Mouse (Mus musculus) neural tube, embryonic 12.5 days (tissue): ENCODE measurements around the gene Defb35. TPM values are rescaled to one million over a fixed set of nuclear protein-coding genes. Genes with fewer than 3 reads are reported as not detected.
"Not testable (repeated sequence)": the region's sequence is repeated elsewhere in the genome, so short reads cannot be mapped to it uniquely, and the experiment has no call there.

Experiments
- ATAC-seq: fragments of 200-750 bp; cut with Nextera tagmentation; 2 replicates; pipeline ENCODE4 v1.8.0; 2017; ENCODE audit warnings: low read depth, mild to moderate bottlenecking, moderate TSS enrichment, moderate library complexity; ENCODE audit not compliant: low FRiP score
- H3K27ac ChIP-seq: fragments of 300-500 bp; sonication (generic); 2 replicates; pipeline ENCODE4 v1.5.1; 2016
- H3K27me3 ChIP-seq: fragments of 300-500 bp; sonication (generic); replicated peaks from 2 replicates; pipeline ENCODE4 v1.6.1; 2016; ENCODE audit warnings: mild to moderate bottlenecking
- H3K36me3 ChIP-seq: fragments of 300-500 bp; sonication (generic); 2 replicates; pipeline ENCODE4 v1.6.1; 2016; ENCODE audit warnings: mild to moderate bottlenecking
- H3K4me1 ChIP-seq: fragments of 300-500 bp; sonication (generic); 2 replicates; pipeline ENCODE4 v1.6.1; 2016
- H3K4me2 ChIP-seq: fragments of 300-500 bp; sonication (generic); replicated peaks from 2 replicates; pipeline ENCODE4 v1.6.1; 2016; ENCODE audit warnings: mild to moderate bottlenecking
- H3K4me3 ChIP-seq: fragments of 300-500 bp; sonication (generic); 2 replicates; pipeline ENCODE4 v1.5.1; 2016
- H3K9ac ChIP-seq: fragments of 300-500 bp; sonication (generic); 2 replicates; pipeline ENCODE4 v1.6.1; 2016; ENCODE audit warnings: mild to moderate bottlenecking
- H3K9me3 ChIP-seq: fragments of 300-500 bp; sonication (generic); 2 replicates; pipeline ENCODE4 v1.6.1; 2016; ENCODE audit warnings: mild to moderate bottlenecking
- WGBS: fragments of 180-500 bp; shearing (Covaris S2); methylation state at CpG from one replicate; pipeline ENCODE4 v1.1.7; 2016; 5-methylcytosine and 5-hydroxymethylcytosine counted together
- polyA plus RNA-seq: library from polyadenylated mRNA; unstranded; fragments of >200 nt; fragmentation: Nextera tagmentation; extraction: Ambion mirVana; gene quantifications from 2 replicates; pipeline ENCODE4 v1.2.1, GENCODE M21; 2016

The Defb35 gene
- polyA plus RNA-seq = not detected in 2 replicates

- not testable (repeated sequence) for H3K27ac ChIP-seq, H3K9me3 ChIP-seq, ATAC-seq, H3K4me2 ChIP-seq, H3K27me3 ChIP-seq, H3K4me1 ChIP-seq, H3K36me3 ChIP-seq, H3K4me3 ChIP-seq, H3K9ac ChIP-seq
- WGBS = 92% methylated on average over 4 of the region's 4 CpGs
Measured at GRCm38 (mm10) chr8:21938052-21938451, at the start of gene Defb35. Defb35 (plus strand) TSS chr8:21938352.

GRCm38 (mm10) chr8:21906290-21906689, 31.9 kb upstream of the Defb35 start, which contains the start of gene Defb11:
Defb11 (minus strand) TSS chr8:21906412.
- H3K4me1 ChIP-seq, H3K4me2 ChIP-seq, H3K36me3 ChIP-seq, H3K9me3 ChIP-seq, H3K4me3 ChIP-seq, H3K27me3 ChIP-seq, ATAC-seq, H3K27ac ChIP-seq, H3K9ac ChIP-seq: not testable (repeated sequence)

- no peaks in the 10 kb centered on the region for H3K27me3 ChIP-seq
- H3K4me2 ChIP-seq = no peak overlapping the region
- no peak overlapping the region for H3K9ac ChIP-seq
- 12% methylated on average over 1 of the region's 1 CpGs for whole genome bisulfite sequencing
- no peaks in the 10 kb centered on the region for H3K9me3 ChIP-seq
- ATAC-seq = no peak
- no peak overlapping the region for H3K27ac ChIP-seq
- no peak overlapping the region for H3K4me3 ChIP-seq
- H3K4me1 ChIP-seq = no peaks in the 10 kb centered on the region
- no peaks in the 10 kb centered on the region for H3K36me3 ChIP-seq
Measured at GRCm38 (mm10) chr8:21911931-21912330, 26.2 kb upstream of the Defb35 start.

GRCm38 (mm10) chr8:21912554-21912953, 25.6 kb upstream of the Defb35 start:
- Histone ChIP-seq H3K4me2 (no peak overlapping the region), H3K27ac (no peak overlapping the region), H3K27me3 (no peaks in the 10 kb centered on the region), H3K4me1 (no peaks in the 10 kb centered on the region), H3K36me3 (no peaks in the 10 kb centered on the region), H3K4me3 (no peak overlapping the region), H3K9me3 (no peaks in the 10 kb centered on the region), H3K9ac (no peak overlapping the region)
- ATAC-seq = no peak
- 31% methylated on average over 2 of the region's 2 CpGs for WGBS

GRCm38 (mm10) chr8:21915625-21916024, 22.5 kb upstream of the Defb35 start:
- no peaks in the 10 kb centered on the region for H3K36me3 ChIP-seq
- no peak overlapping the region for H3K9ac ChIP-seq
- no peak overlapping the region for H3K4me3 ChIP-seq
- H3K4me2 ChIP-seq = no peak overlapping the region
- H3K9me3 ChIP-seq = no peaks in the 10 kb centered on the region
- H3K4me1 ChIP-seq = no peaks in the 10 kb centered on the region
- 90% methylated on average over 3 of the region's 3 CpGs for WGBS
- H3K27ac ChIP-seq = no peak overlapping the region
- H3K27me3 ChIP-seq = no peaks in the 10 kb centered on the region
- ATAC-seq = no peak

GRCm38 (mm10) chr8:21930754-21931153, 7.4 kb upstream of the Defb35 start:
- not testable (repeated sequence) for H3K4me2 ChIP-seq, H3K27me3 ChIP-seq, H3K9me3 ChIP-seq, H3K4me1 ChIP-seq, H3K36me3 ChIP-seq, H3K4me3 ChIP-seq, H3K27ac ChIP-seq, H3K9ac ChIP-seq, ATAC-seq
- 72% methylated on average over 3 of the region's 3 CpGs for WGBS

GRCm38 (mm10) chr8:21932610-21933009, 5.5 kb upstream of the Defb35 start, which contains the start of gene Defb15:
Defb15 (minus strand) TSS chr8:21932710.
- H3K4me3 ChIP-seq = no peak within 1 kb of the TSS
- H3K27ac ChIP-seq = no peak within 1 kb of the TSS
- no peaks in the 10 kb centered on the region for H3K27me3 ChIP-seq
- no peak within 1 kb of the TSS for H3K4me2 ChIP-seq
- no peak within 1 kb of the TSS for H3K9ac ChIP-seq
- H3K4me1 ChIP-seq = no peaks in the 10 kb centered on the region
- no peak for ATAC-seq
- 92% methylated on average over 6 of the region's 6 CpGs for WGBS
- H3K9me3 ChIP-seq = 0 out of 2 replicates have a peak, but pooled peaks cover 7% of the 10 kb centered on the region
- no peaks in the 10 kb centered on the region for H3K36me3 ChIP-seq

GRCm38 (mm10) chr8:21946462-21946861, 8.3 kb downstream of the Defb35 start, which contains the start of gene Defb13:
Defb13 (plus strand) TSS chr8:21946762.
- 81% methylated on average over 6 of the region's 6 CpGs for WGBS
- H3K4me3 ChIP-seq = no peak within 1 kb of the TSS
- no peak within 1 kb of the TSS for H3K9ac ChIP-seq
- H3K4me2 ChIP-seq = no peak within 1 kb of the TSS
- no peaks in the 10 kb centered on the region for H3K4me1 ChIP-seq
- no peaks in the 10 kb centered on the region for H3K9me3 ChIP-seq
- H3K27me3 ChIP-seq = no peaks in the 10 kb centered on the region
- H3K36me3 ChIP-seq = no peaks in the 10 kb centered on the region
- H3K27ac ChIP-seq = no peak within 1 kb of the TSS
- ATAC-seq = no peak

GRCm38 (mm10) chr8:21947311-21948017, 9.3 kb downstream of the Defb35 start:
- no peak overlapping the region for H3K9ac ChIP-seq
- no peak overlapping the region for H3K4me2 ChIP-seq
- no peaks in the 10 kb centered on the region for H3K9me3 ChIP-seq
- no peak for ATAC-seq
- no peak overlapping the region for H3K27ac ChIP-seq
- no peaks in the 10 kb centered on the region for H3K27me3 ChIP-seq
- H3K4me1 ChIP-seq = no peaks in the 10 kb centered on the region
- H3K36me3 ChIP-seq = no peaks in the 10 kb centered on the region
- WGBS = 69% methylated on average over 9 of the region's 9 CpGs
- no peak overlapping the region for H3K4me3 ChIP-seq

- ATAC-seq = 0 out of 2 replicates have a peak, but pooled peaks have one; percentile 13
- Histone ChIP-seq H3K27ac (no peak overlapping the region), H3K4me2 (no peak overlapping the region), H3K36me3 (no peaks in the 10 kb centered on the region), H3K4me1 (no peaks in the 10 kb centered on the region), H3K27me3 (no peaks in the 10 kb centered on the region), H3K9me3 (no peaks in the 10 kb centered on the region), H3K4me3 (no peak overlapping the region), H3K9ac (no peak overlapping the region)
- 10% methylated on average over 9 of the region's 9 CpGs for WGBS
Measured at GRCm38 (mm10) chr8:21955321-21955720, 17.2 kb downstream of the Defb35 start.

- no peak for ATAC-seq
- no peak overlapping the region for H3K27ac ChIP-seq
- H3K9me3 ChIP-seq = no peaks in the 10 kb centered on the region
- no peaks in the 10 kb centered on the region for H3K27me3 ChIP-seq
- H3K9ac ChIP-seq = no peak overlapping the region
- no peaks in the 10 kb centered on the region for H3K36me3 ChIP-seq
- no peak overlapping the region for H3K4me2 ChIP-seq
- H3K4me1 ChIP-seq = no peaks in the 10 kb centered on the region
- H3K4me3 ChIP-seq = no peak overlapping the region
- WGBS = 84% methylated on average over 3 of the region's 3 CpGs
Measured at GRCm38 (mm10) chr8:21956336-21956735, 18.2 kb downstream of the Defb35 start.

GRCm38 (mm10) chr8:21958414-21958813, 20.3 kb downstream of the Defb35 start, which contains the start of gene Fam90a1a:
Fam90a1a (plus strand) TSS chr8:21958714.
- ATAC-seq = no peak
- H3K36me3 ChIP-seq = no peaks in the 10 kb centered on the region
- no peak within 1 kb of the TSS for H3K4me2 ChIP-seq
- 94% methylated on average over 2 of the region's 2 CpGs for WGBS
- H3K9me3 ChIP-seq = no peaks in the 10 kb centered on the region
- no peaks in the 10 kb centered on the region for H3K4me1 ChIP-seq
- no peak within 1 kb of the TSS for H3K9ac ChIP-seq
- H3K27me3 ChIP-seq = no peaks in the 10 kb centered on the region
- H3K4me3 ChIP-seq = no peak within 1 kb of the TSS
- H3K27ac ChIP-seq = no peak within 1 kb of the TSS

- 80% methylated on average over 1 of the region's 1 CpGs for WGBS
- Histone ChIP-seq H3K4me3 (no peak overlapping the region), H3K36me3 (no peaks in the 10 kb centered on the region), H3K9ac (no peak overlapping the region), H3K4me2 (no peak overlapping the region), H3K27ac (no peak overlapping the region), H3K9me3 (no peaks in the 10 kb centered on the region), H3K4me1 (no peaks in the 10 kb centered on the region), H3K27me3 (no peaks in the 10 kb centered on the region)
- no peak for ATAC-seq
Measured at GRCm38 (mm10) chr8:21966646-21967045, 28.5 kb downstream of the Defb35 start.
